Mouse (Mus musculus) forebrain, embryonic 16.5 days (tissue): ENCODE measurements around the gene Caprin1. TPM values are rescaled to one million over a fixed set of nuclear protein-coding genes. Genes with fewer than 3 reads are reported as not detected.

Source experiments
- ATAC-seq: fragments of 200-750 bp; cut with Nextera tagmentation; 2 replicates; pipeline ENCODE4 v1.8.0; 2017; ENCODE audit warnings: mild to moderate bottlenecking, moderate library complexity
- H3K27ac ChIP-seq: fragments of 300-500 bp; sonication (generic); 2 replicates; pipeline ENCODE4 v1.5.1; 2014; ENCODE audit warnings: low read length, control low read depth
- H3K27me3 ChIP-seq: fragments of 300-500 bp; sonication (generic); replicated peaks from 2 replicates; pipeline ENCODE4 v1.6.1; 2014; ENCODE audit warnings: low read length; ENCODE audit not compliant: control insufficient read depth, insufficient read depth
- H3K36me3 ChIP-seq: fragments of 300-500 bp; sonication (generic); 2 replicates; pipeline ENCODE4 v1.6.1; 2014; ENCODE audit not compliant: control insufficient read depth, insufficient read depth
- H3K4me1 ChIP-seq: fragments of 300-500 bp; sonication (generic); replicated peaks from 2 replicates; pipeline ENCODE4 v1.6.1; 2014; ENCODE audit warnings: low read length; ENCODE audit not compliant: control insufficient read depth, insufficient read depth
- H3K4me2 ChIP-seq: fragments of 300-500 bp; sonication (generic); 2 replicates; pipeline ENCODE4 v1.6.1; 2014; ENCODE audit warnings: mild to moderate bottlenecking, low read length, control low read depth
- H3K4me3 ChIP-seq: fragments of 300-500 bp; sonication (generic); replicated peaks from 2 replicates; pipeline ENCODE4 v1.5.1; 2014; ENCODE audit warnings: mild to moderate bottlenecking, low read length, control low read depth
- H3K9ac ChIP-seq: fragments of 300-500 bp; sonication (generic); replicated peaks from 2 replicates; pipeline ENCODE4 v1.6.1; 2014; ENCODE audit warnings: low read depth, low read length, control low read depth
- H3K9me3 ChIP-seq: fragments of 300-500 bp; sonication (generic); 2 replicates; pipeline ENCODE4 v1.6.1; 2016; ENCODE audit warnings: low read length; ENCODE audit not compliant: control insufficient read depth
- WGBS: fragments of 180-500 bp; shearing (Covaris S2); extraction: QIAGEN DNeasy Blood & Tissue Kit; methylation state at CpG from one replicate; pipeline ENCODE4 v1.1.7; 2014; 5-methylcytosine and 5-hydroxymethylcytosine counted together
- polyA plus RNA-seq: library from polyadenylated mRNA; unstranded; fragments of >200 nt; fragmentation: Nextera tagmentation; extraction: Ambion mirVana; gene quantifications from 2 replicates; pipeline ENCODE4 v1.2.1, GENCODE M21; 2015

Gene Caprin1
- polyA plus RNA-seq, 1 experiment from 2014 or later = 472 TPM

DNA sequence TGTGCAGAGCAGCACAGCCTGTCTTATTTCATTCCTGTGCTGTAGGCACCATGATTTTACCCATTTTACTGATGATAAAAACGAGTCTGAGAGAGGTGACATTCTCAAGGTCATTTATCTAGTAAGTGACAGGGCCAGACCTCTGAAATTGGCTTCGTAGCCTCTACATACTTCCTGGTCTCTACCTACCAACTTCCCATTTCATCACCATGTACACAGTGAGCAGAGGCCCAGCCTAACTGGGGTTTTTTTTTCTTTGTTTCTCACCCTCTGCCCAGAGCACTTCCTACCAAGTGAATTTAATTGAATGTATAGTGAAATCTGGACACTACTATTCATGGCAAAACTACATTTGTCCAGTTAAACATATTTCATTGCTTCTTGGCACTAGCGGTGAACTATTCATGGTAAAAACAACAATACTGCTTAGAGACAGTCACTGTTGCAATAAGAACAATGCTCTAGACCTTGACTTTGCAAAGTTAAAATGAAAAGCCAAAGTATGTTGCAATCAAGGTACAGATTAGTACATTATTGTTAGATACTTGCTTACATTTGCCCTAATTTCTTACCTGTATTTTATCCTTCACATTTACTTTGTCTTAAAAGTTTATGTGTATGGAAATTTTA lies 36.5 kb upstream of the Caprin1 start:
- H3K4me3 ChIP-seq = no peak overlapping the region
- 70% methylated on average over 3 of the region's 3 CpGs for WGBS
- no peaks in the 10 kb centered on the region for H3K4me1 ChIP-seq
- no peaks in the 10 kb centered on the region for H3K27me3 ChIP-seq
- no peaks in the 10 kb centered on the region for H3K36me3 ChIP-seq
- H3K27ac ChIP-seq = no peak overlapping the region
- ATAC-seq = no peak
- no peak overlapping the region for H3K4me2 ChIP-seq
- no peak overlapping the region for H3K9ac ChIP-seq
- no peaks in the 10 kb centered on the region for H3K9me3 ChIP-seq

- Histone ChIP-seq H3K36me3 (no peaks in the 10 kb centered on the region), H3K27me3 (no peaks in the 10 kb centered on the region), H3K4me3 (no peak overlapping the region), H3K27ac (no peak overlapping the region), H3K4me2 (no peak overlapping the region), H3K4me1 (no peaks in the 10 kb centered on the region), H3K9ac (no peak overlapping the region), H3K9me3 (no peaks in the 10 kb centered on the region)
- ATAC-seq = no peak
- 82% methylated on average over 5 of the region's 5 CpGs for WGBS
Observed at GRCm38 (mm10) chr2:103832899-103833298, 35.5 kb upstream of the Caprin1 start.

GRCm38 (mm10) chr2:103828900-103829299 lies 31.5 kb upstream of the Caprin1 start:
- H3K36me3 ChIP-seq = no peaks in the 10 kb centered on the region
- H3K4me1 ChIP-seq = no peaks in the 10 kb centered on the region
- H3K27me3 ChIP-seq = no peaks in the 10 kb centered on the region
- H3K9ac ChIP-seq = no peak overlapping the region
- ATAC-seq = no peak
- H3K4me2 ChIP-seq = no peak overlapping the region
- H3K9me3 ChIP-seq = no peaks in the 10 kb centered on the region
- H3K4me3 ChIP-seq = no peak overlapping the region
- H3K27ac ChIP-seq = no peak overlapping the region

- Histone ChIP-seq H3K4me3 (no peak overlapping the region), H3K36me3 (no peaks in the 10 kb centered on the region), H3K27ac (no peak overlapping the region), H3K9ac (no peak overlapping the region), H3K4me1 (no peaks in the 10 kb centered on the region), H3K4me2 (no peak overlapping the region), H3K9me3 (no peaks in the 10 kb centered on the region), H3K27me3 (no peaks in the 10 kb centered on the region)
- ATAC-seq = no peak
- 89% methylated on average over 4 of the region's 4 CpGs for WGBS
Observed at GRCm38 (mm10) chr2:103824916-103825315, 27.5 kb upstream of the Caprin1 start.

DNA sequence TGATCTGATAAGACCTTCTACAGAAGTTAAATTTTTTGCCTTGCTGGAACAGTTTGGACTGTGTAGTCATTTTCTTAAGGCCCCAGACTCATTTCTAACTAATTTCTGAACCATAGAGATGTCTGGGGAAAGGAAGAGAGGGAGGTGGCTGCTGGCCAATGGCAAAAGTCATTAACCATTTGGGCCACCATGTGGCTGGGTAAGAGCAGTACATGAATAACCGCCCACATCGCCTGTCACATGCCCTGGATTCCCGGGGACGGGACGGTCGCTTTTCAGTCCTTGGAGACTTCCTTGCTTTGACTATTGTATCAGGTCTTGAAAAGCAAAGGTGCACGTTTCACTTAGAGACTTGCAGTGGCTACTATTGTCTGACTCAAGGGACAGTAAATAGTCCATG lies 25.1 kb upstream of the Caprin1 start:
- H3K4me2 ChIP-seq = no peak overlapping the region
- H3K4me3 ChIP-seq = no peak overlapping the region
- 68% methylated on average over 7 of the region's 7 CpGs for WGBS
- no peaks in the 10 kb centered on the region for H3K9me3 ChIP-seq
- no peaks in the 10 kb centered on the region for H3K4me1 ChIP-seq
- H3K27me3 ChIP-seq = no peaks in the 10 kb centered on the region
- no peak overlapping the region for H3K9ac ChIP-seq
- H3K27ac ChIP-seq = no peak overlapping the region
- H3K36me3 ChIP-seq = no peaks in the 10 kb centered on the region
- no peak for ATAC-seq

DNA sequence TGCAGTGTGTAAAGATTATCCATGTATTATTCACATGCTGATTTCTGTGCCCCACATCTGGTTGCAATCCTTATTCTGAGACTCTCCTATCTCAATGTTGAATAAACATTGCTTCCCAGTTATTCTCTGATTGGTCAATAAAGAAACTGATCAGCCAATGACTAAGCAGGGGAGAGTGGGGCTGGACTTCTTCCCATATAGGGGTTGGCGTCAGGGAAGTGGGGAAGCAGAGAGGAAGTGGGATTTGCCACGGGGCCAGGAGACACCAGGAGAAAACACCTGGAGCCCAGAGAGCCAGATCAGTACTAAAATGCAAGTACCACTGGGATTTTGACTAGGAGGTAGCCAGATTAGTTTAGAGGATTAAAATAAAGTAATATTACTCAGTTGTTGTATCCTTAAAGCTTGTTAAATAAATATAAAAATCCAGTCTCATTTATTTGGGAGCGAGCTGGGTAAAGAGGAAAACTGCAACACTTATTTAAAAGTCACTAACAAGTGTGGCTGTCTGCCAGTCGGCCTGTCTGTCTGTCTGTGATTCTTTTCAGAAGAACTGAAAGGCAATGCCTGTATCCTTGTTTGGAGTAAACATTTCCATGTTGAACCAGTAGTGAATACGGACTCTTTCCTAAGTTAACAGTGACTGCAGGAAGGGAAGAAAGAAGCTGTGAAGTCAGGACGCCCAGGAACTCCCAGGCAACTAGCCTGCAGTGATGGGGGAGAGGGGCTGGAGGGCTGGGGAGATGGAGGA lies 19.9 kb upstream of the Caprin1 start:
- H3K4me2 ChIP-seq = no peak overlapping the region
- H3K9ac ChIP-seq = no peak overlapping the region
- H3K36me3 ChIP-seq = no peaks in the 10 kb centered on the region
- 34% methylated on average over 6 of the region's 6 CpGs for WGBS
- no peaks in the 10 kb centered on the region for H3K27me3 ChIP-seq
- no peak overlapping the region for H3K4me3 ChIP-seq
- H3K9me3 ChIP-seq = no peaks in the 10 kb centered on the region
- no peak for ATAC-seq
- H3K27ac ChIP-seq = no peak overlapping the region
- H3K4me1 ChIP-seq = no peaks in the 10 kb centered on the region

- no peak overlapping the region for H3K4me3 ChIP-seq
- H3K27ac ChIP-seq = no peak overlapping the region
- ATAC-seq = no peak
- no peaks in the 10 kb centered on the region for H3K36me3 ChIP-seq
- WGBS = 82% methylated on average over 3 of the region's 3 CpGs
- H3K4me1 ChIP-seq = no peaks in the 10 kb centered on the region
- no peaks in the 10 kb centered on the region for H3K9me3 ChIP-seq
- H3K4me2 ChIP-seq = no peak overlapping the region
- H3K27me3 ChIP-seq = no peaks in the 10 kb centered on the region
- no peak overlapping the region for H3K9ac ChIP-seq
Observed at GRCm38 (mm10) chr2:103815976-103816375, 18.5 kb upstream of the Caprin1 start.

- Histone ChIP-seq H3K4me1 (no peaks in the 10 kb centered on the region), H3K9ac (no peak overlapping the region), H3K4me2 (no peak overlapping the region), H3K27ac (no peak overlapping the region), H3K9me3 (no peaks in the 10 kb centered on the region), H3K36me3 (no peaks in the 10 kb centered on the region), H3K27me3 (no peaks in the 10 kb centered on the region), H3K4me3 (no peak overlapping the region)
- no peak for ATAC-seq
- WGBS = 69% methylated on average over 5 of the region's 5 CpGs
Observed at GRCm38 (mm10) chr2:103811465-103812191, 14.2 kb upstream of the Caprin1 start.

DNA sequence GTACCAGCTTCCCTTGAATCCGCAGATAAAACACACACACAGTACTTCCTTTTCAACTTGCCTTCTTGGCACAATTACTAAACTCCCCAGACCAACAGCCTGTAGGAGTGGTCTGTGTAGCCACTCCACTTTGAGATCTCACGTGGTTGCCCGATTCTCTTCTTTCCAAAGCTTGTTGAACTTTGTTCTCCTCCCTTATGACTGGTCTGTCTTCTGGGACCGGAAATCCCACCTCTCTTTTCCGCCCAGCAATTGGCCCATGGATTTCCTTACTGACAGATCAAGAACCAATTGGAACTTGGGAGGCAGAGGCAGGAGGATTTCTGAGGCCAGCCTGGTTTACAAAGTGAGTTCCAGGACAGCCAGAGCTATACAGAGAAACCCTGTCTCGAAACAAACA lies 13.0 kb upstream of the Caprin1 start:
- no peaks in the 10 kb centered on the region for H3K4me1 ChIP-seq
- 91% methylated on average over 6 of the region's 6 CpGs for WGBS
- no peak overlapping the region for H3K4me2 ChIP-seq
- ATAC-seq = no peak
- H3K27me3 ChIP-seq = no peaks in the 10 kb centered on the region
- no peak overlapping the region for H3K4me3 ChIP-seq
- no peak overlapping the region for H3K27ac ChIP-seq
- H3K9ac ChIP-seq = no peak overlapping the region
- no peaks in the 10 kb centered on the region for H3K9me3 ChIP-seq
- no peaks in the 10 kb centered on the region for H3K36me3 ChIP-seq
